Mouse (Mus musculus) kidney, adult 2 months (tissue): ENCODE data around the gene Sel1l.

ENCODE experiments used
- CTCF ChIP-seq: fragments of 200-500 bp; conservative IDR thresholded peaks from 2 replicates; pipeline ENCODE4 v1.5.1; 2011; ENCODE audit warnings: low read depth, mild to moderate bottlenecking, control low read depth, low read length, moderate library complexity, mixed read lengths; ENCODE audit not compliant: insufficient read depth, insufficient read length
- POLR2A ChIP-seq: fragments of 200-500 bp; IDR thresholded peaks from one replicate; pipeline ENCODE4 v1.6.1; 2011; ENCODE audit warnings: low read depth, low read length, control low read depth

DNA sequence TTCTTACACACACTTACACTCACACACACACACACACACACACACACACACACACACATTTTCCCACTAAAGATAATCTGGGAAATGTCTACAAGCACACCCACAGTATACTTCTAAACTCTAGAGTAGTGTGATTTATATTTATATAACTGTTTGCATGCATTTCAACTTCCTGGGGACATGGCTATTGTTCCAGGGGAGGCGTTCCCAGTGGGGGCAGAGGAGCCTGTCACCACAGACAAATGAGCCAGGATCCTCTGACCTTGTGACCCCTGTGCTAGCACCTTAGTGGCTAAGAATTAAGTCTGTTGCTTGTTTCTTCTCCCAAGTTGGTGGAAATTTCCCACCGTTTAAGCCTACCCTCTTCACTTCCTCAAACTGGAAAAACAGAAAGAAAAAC is 83.9 kb downstream of the Sel1l start:
- TF ChIP-seq CTCF = no peak
- TF ChIP-seq POLR2A = no peak
